Mouse (Mus musculus) limb, embryonic 12.5 days (tissue): ENCODE measurements at regions not wholly inside any gene's neighbourhood (a gene's known extent, or its start where the extent isn't known, plus 50 kb on each side); places are given as distances from the start of the nearest gene placed in this dataset. TPM values are rescaled to one million over a fixed set of nuclear protein-coding genes. Genes with fewer than 3 reads are reported as not detected.

ENCODE experiments used
- ATAC-seq: fragments of 200-750 bp; cut with Nextera tagmentation; 2 replicates; pipeline ENCODE4 v1.8.0; 2017; ENCODE audit warnings: low read depth, moderate TSS enrichment; ENCODE audit not compliant: insufficient number of reproducible peaks, insufficient read depth, low FRiP score, low TSS enrichment
- H3K27ac ChIP-seq: fragments of 300-500 bp; sonication (generic); 2 replicates; pipeline ENCODE4 v1.5.1; 2016; ENCODE audit warnings: mild to moderate bottlenecking, moderate library complexity
- H3K27me3 ChIP-seq: fragments of 300-500 bp; sonication (generic); 2 replicates; pipeline ENCODE4 v1.6.1; 2016; ENCODE audit warnings: mild to moderate bottlenecking, moderate library complexity
- H3K36me3 ChIP-seq: fragments of 300-500 bp; sonication (generic); 2 replicates; pipeline ENCODE4 v1.6.1; 2016; ENCODE audit warnings: mild to moderate bottlenecking, moderate library complexity
- H3K4me1 ChIP-seq: fragments of 300-500 bp; sonication (generic); replicated peaks from 2 replicates; pipeline ENCODE4 v1.6.1; 2016
- H3K4me2 ChIP-seq: fragments of 300-500 bp; sonication (generic); 2 replicates; pipeline ENCODE4 v1.6.1; 2016; ENCODE audit warnings: mild to moderate bottlenecking, moderate library complexity
- H3K4me3 ChIP-seq: fragments of 300-500 bp; sonication (generic); replicated peaks from 2 replicates; pipeline ENCODE4 v1.5.1; 2016; ENCODE audit warnings: mild to moderate bottlenecking
- H3K9ac ChIP-seq: fragments of 300-500 bp; sonication (generic); replicated peaks from 2 replicates; pipeline ENCODE4 v1.6.1; 2016; ENCODE audit warnings: mild to moderate bottlenecking, moderate library complexity
- H3K9me3 ChIP-seq: fragments of 300-500 bp; sonication (generic); 2 replicates; pipeline ENCODE4 v1.6.1; 2016; ENCODE audit warnings: mild to moderate bottlenecking, moderate library complexity
- WGBS: fragments of 180-500 bp; shearing (Covaris S2); methylation state at CpG from one replicate; pipeline ENCODE4 v1.1.7; 2016; 5-methylcytosine and 5-hydroxymethylcytosine counted together
- microRNA-seq: library from miRNA; unstranded; fragments of <30 nt; microRNA quantifications from one replicate; pipeline ENCODE4, GENCODE M21; 2017

DNA sequence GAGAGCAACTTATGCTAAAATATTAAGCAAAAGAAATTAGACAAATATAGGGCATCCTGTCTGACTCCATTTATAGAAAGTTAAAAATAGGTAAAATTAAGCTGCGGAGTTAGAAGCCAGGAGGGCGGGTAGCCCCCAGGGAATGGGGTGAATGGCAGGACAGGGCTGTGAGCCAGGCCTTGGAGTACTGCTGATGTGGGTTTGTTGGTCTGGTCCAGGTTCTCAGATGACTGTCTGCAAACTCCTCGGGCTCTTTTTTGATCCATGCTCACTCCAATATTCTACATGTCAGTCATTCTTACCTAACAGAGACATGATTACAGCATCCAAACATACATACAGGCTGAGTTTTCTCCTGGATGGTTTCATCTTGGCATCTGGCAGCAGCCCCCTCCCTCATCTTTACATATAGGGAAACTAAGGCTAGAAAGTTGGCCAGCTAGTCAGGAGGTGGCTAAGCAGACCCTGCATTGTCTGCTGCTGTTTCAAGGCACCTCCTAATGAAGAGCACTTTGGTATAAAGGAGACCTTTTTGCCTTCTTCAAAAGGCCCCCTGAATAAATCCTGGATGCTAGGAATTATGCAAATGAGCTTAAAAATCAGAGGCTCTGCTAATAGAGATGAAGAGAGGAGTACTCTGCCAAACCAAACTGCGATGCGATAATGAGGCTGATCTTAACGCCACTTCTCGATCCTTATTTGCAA is 354.4 kb downstream of the Xylt1 start:
- H3K27me3 ChIP-seq, result no peaks in the 10 kb centered on the region
- no peak overlapping the region for H3K4me3 ChIP-seq
- no peak overlapping the region for H3K9ac ChIP-seq
- H3K4me1 ChIP-seq, result no peaks in the 10 kb centered on the region
- ATAC-seq, result no peak
- no peaks in the 10 kb centered on the region for H3K9me3 ChIP-seq
- no peak overlapping the region for H3K4me2 ChIP-seq
- H3K36me3 ChIP-seq, result no peaks in the 10 kb centered on the region
- WGBS, result 81% methylated on average over 7 of the region's 7 CpGs
- no peak overlapping the region for H3K27ac ChIP-seq

DNA sequence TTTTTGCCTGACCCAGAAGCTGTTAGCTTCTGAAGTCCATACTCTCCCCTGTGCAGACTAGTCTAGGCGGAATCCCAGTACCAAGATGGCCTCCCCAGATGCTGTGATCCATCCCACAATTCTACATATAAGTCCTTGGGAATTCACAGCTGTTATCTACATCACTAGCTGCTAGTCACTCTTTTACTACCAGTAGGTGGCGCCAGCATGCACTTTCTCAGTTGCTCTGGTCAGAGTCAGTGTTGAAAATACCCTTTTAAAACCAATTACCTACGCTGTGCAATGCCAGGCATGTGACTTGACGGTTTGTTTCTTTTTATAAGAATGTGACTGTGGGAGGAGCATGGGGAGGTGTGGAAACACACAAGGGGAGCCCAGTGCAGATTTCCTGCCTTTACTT is 348.3 kb downstream of the Xylt1 start:
- Histone ChIP-seq H3K4me3 (no peak overlapping the region), H3K9ac (no peak overlapping the region), H3K4me2 (no peak overlapping the region), H3K9me3 (0 out of 2 replicates have a peak, but pooled peaks cover 5% of the 10 kb centered on the region), H3K27me3 (no peaks in the 10 kb centered on the region), H3K36me3 (no peaks in the 10 kb centered on the region), H3K27ac (no peak overlapping the region), H3K4me1 (no peaks in the 10 kb centered on the region)
- ATAC-seq, result no peak
- WGBS, result 64% methylated on average over 4 of the region's 4 CpGs

Small RNA genes in the stretch of these regions (microRNA-seq; reads per million reads assigned to microRNA genes)
- not detected for gene Gm24063
